Mouse (Mus musculus) heart, adult 2 months (tissue): ENCODE data around the gene Mast3.

ENCODE experiments used
- CTCF ChIP-seq: fragments of 200-600 bp; IDR thresholded peaks from 2 replicates; pipeline ENCODE4 v1.8.1; 2022; ENCODE audit warnings: antibody characterized with exemption, mild to moderate bottlenecking, moderate library complexity
- EP300 ChIP-seq: fragments of 200-500 bp; IDR thresholded peaks from 2 replicates; pipeline ENCODE4 v1.6.1; 2011; ENCODE audit warnings: low read depth, low read length, control low read depth; ENCODE audit not compliant: insufficient read depth
- POLR2A ChIP-seq: fragments of 200-500 bp; IDR thresholded peaks from 2 replicates; pipeline ENCODE4 v1.6.1; 2011; ENCODE audit warnings: mild to moderate bottlenecking, low read depth, low read length, control low read depth; ENCODE audit not compliant: insufficient read depth

DNA sequence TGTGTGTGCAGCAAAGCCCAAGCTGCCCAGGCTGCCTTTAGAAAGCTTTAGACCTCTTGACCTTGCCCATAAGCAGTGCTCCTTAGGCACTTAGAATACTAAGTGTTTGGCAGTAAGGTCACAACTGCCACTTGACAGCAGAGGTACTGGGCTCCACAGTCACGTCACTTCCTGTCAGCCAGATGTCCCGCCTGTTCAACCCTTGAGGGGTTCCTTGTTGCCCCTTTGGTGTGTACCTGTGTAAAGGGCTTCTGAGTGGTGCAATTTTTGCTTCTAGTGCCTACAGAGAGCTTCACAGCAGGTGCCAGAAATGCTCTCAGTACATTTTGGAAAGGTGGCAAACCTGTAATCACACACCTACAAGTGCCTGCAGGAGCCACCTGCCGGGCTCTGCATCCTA lies 66.6 kb downstream of the Mast3 start:
- no peak for TF ChIP-seq POLR2A
- TF ChIP-seq CTCF = no peak
- no peak for TF ChIP-seq EP300
